Mouse (Mus musculus) left cerebral cortex, postnatal 36 days (tissue): Measurements from ENCODE around the gene Gmds. TPM values are rescaled to one million over a fixed set of nuclear protein-coding genes. Genes with fewer than 3 reads are reported as not detected.

Experiments used
- DNase-seq, 2 experiments: peaks; one replicate each; pipeline ENCODE4 v3.0.0; 2021 to 2022; ENCODE audit warnings: low spot score in 2 of 2, mixed read lengths in 1 of 2
- intact Hi-C: fragments of 180-260 bp; cut with DNase I; formaldehyde crosslinking; loops from one replicate; pipeline ENCODE4 v1.15.1; 2025
- total RNA-seq, 2 experiments: library from RNA; stranded (reverse); gene quantifications; 2 replicates each; pipeline ENCODE4 v1.2.3; 2021

Gene Gmds
- total RNA-seq, 2 experiments from 2014 or later = 10.3 to 12.8 TPM

- intact Hi-C loops = no loop called here
- DNase-seq = no peak
These were observed 291.6 kb downstream of the Gmds start for GRCm38 (mm10) chr13:32046961-32047360.

- DNase-seq = no peak
- intact Hi-C loops = no loop called here
These were observed 295.8 kb downstream of the Gmds start for GRCm38 (mm10) chr13:32042748-32043147.

GRCm38 (mm10) chr13:32040822-32041221 is 297.7 kb downstream of the Gmds start:
- no peak for DNase-seq
- intact Hi-C loops = no loop called here

- intact Hi-C loops = no loop called here
- DNase-seq = no peak
These were observed 301.6 kb downstream of the Gmds start for GRCm38 (mm10) chr13:32036902-32037301.

GRCm38 (mm10) chr13:32034799-32035448 is 303.6 kb downstream of the Gmds start:
- intact Hi-C loops = no loop called here
- no peak for DNase-seq

- no peak for DNase-seq
- intact Hi-C loops = no loop called here
These were observed 304.4 kb downstream of the Gmds start for GRCm38 (mm10) chr13:32034139-32034538.

- DNase-seq = no peak
- intact Hi-C loops = no loop called here
These were observed 312.1 kb downstream of the Gmds start for GRCm38 (mm10) chr13:32026226-32026975.

- intact Hi-C loops = no loop called here
These were observed 313.7 kb downstream of the Gmds start for GRCm38 (mm10) chr13:32024822-32025221.

GRCm38 (mm10) chr13:32020455-32021249 is 317.9 kb downstream of the Gmds start:
- intact Hi-C loops = no loop called here
- DNase-seq = no peak

More at GRCm38 (mm10) chr13:32024822-32025221, 313.7 kb downstream of the Gmds start:
- DNase-seq = no peak

- intact Hi-C loops = no loop called here
- DNase-seq = no peak
These were observed 319.3 kb downstream of the Gmds start for GRCm38 (mm10) chr13:32019256-32019620.

- intact Hi-C loops = no loop called here
- peak in 1 of 2 experiments; percentile 15 for DNase-seq
These were observed 319.9 kb downstream of the Gmds start for GRCm38 (mm10) chr13:32018518-32019255.

GRCm38 (mm10) chr13:32008802-32009201 is 329.7 kb downstream of the Gmds start:
- intact Hi-C loops = no loop called here

GRCm38 (mm10) chr13:32008116-32008641 is 330.4 kb downstream of the Gmds start:
- intact Hi-C loops = no loop called here
- no peak for DNase-seq

More at GRCm38 (mm10) chr13:32008802-32009201, 329.7 kb downstream of the Gmds start:
- no peak for DNase-seq

GRCm38 (mm10) chr13:31993391-31993790 is 345.1 kb downstream of the Gmds start:
- DNase-seq = no peak
- intact Hi-C loops = no loop called here

- no peak for DNase-seq
- intact Hi-C loops = no loop called here
These were observed 345.9 kb downstream of the Gmds start for GRCm38 (mm10) chr13:31992409-31993201.

- no peak for DNase-seq
- intact Hi-C loops = no loop called here
These were observed 357.3 kb downstream of the Gmds start for GRCm38 (mm10) chr13:31981198-31981597.

GRCm38 (mm10) chr13:31978126-31978525 is 360.4 kb downstream of the Gmds start:
- no peak for DNase-seq
- intact Hi-C loops = no loop called here

GRCm38 (mm10) chr13:31974751-31975479 is 363.6 kb downstream of the Gmds start:
- intact Hi-C loops = no loop called here
- no peak for DNase-seq
